Mouse (Mus musculus): ENCODE measurements around the gene Nfkbib.

The Nfkbib gene

GRCm38 (mm10) chr7:28720753-28721537 is 46.4 kb downstream of the Nfkbib start:
- no peak for DNase-seq (ENCODE audit: extremely low read depth, low read depth)

DNA sequence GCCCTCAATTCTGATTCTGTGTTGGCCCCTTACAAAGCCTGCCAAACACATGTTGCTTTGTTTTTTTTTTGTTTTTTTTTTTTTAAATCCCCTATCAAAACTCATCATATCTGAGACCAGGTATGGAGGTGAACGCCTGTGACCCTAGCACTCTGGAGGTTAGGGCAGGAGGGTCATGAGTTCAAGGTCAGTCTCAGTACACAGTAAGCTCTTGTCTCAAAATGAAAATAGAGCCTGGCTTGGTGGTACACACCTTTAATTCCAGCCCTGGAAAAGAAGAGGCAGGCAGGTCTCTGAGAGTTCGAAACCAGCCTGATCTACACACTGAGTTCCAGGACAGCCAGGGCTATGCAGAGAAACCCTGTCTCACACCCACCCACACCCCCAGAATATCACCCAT is 47.7 kb downstream of the Nfkbib start:
- no peak for DNase-seq (ENCODE audit: extremely low read depth, low read depth)

DNA sequence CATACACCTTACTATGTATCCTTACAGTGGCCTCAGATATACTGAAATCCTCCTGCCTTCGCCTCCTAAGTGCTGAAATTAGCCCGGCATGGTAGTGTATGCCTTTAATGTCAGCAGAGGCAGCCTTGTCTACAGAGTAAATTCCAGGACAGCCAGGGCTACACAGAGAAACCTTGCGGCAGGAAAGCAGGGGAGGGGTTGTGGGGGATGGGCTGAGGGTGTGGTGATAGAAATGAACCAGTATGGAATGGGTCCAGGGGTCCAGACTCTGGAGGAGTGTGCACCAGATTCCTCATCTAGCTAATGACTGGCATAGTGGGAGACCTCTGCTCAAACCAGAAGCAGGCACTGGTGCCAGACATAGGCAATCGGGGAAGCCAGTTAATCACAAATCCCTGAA is 48.2 kb downstream of the Nfkbib start:
- DNase-seq (ENCODE audit: extremely low read depth, low read depth): no peak

DNA sequence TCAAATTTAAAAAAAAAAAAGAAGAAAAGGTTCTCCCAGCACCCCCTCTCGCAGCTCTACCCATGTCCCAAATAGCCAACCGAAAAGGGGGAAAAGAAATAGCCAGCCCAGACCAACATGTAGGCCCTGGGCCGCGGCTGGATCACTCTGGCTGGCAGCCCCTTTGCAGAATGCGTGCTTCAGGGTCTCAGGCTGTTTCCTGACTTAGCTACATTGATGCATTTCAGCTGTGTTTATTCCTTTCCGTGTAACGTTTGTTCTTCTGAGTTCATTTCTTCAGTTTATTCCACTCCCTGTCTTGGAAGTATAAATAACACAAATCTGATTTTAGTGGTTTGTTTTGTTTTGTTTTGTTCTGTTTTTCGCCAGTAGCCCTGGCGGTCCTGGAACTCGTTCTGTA is 49.6 kb downstream of the Nfkbib start:
- no peak for DNase-seq (ENCODE audit: extremely low read depth, low read depth)

- no peak for DNase-seq (ENCODE audit: extremely low read depth, low read depth)
Measured at GRCm38 (mm10) chr7:28716590-28717281, 50.6 kb downstream of the Nfkbib start, which contains the start of gene Fbxo17. TSS of gene Fbxo17 (plus strand) at chr7:28716804.

DNA sequence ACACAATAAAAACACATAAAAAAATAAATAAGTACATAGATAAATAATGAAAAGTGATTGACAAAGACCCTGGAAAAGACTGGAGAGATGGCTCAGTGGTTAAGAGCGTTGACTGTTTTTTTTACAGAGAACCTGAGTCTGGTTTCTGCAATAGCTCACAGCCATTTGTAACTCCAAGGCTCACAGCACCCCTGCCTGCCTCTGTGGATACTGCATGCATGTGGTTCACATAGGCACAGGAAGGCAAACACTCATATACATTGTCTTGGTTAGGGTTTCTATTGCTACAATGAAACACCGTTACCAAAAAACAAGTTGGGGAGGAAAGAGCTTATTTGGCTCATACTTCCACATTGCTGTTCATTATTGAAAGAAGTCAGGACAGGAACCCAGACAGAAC is 51.7 kb downstream of the Nfkbib start:
- DNase-seq (ENCODE audit: extremely low read depth, low read depth): no peak

GRCm38 (mm10) chr7:28714667-28715066 is 52.6 kb downstream of the Nfkbib start:
- DNase-seq (ENCODE audit: extremely low read depth, low read depth): no peak

DNA sequence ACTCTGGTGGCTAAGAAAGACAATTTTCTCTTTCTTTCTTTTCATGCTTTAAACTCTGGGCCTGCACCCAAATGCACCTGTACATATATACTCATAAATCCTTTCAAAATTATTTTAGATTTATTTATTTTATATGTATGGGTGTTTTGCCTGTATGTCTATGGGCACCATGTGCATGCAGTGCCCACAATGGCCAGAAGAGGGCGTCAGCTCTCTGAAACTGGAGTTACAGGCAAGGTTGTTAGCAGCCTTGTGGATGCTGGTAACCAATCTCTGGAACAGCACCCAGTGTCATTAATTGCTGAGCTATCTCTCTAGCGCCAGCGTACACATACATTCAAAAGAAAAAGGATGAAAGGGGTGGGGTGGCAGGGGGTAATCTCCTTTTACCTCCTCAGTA is 56.4 kb downstream of the Nfkbib start:
- DNase-seq (ENCODE audit: extremely low read depth, low read depth): no peak

DNA sequence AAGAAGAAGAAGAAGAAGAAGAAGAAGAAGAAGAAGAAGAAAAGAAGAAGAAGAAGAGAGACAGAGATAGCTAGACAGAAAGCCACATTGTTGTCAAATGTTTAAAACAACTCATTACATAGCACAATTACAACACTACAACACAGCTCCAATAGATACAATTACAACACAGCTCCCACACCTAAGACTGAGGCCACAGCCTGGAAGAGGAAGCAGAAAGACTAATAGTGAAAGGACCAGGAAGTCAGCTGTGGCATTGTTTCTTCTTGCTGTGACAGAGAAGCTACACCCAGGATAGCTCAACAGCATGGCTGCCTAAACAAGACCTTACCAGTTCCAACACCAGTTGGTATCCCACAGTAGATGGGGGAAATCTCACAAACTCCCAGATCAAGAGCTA is 57.9 kb downstream of the Nfkbib start:
- DNase-seq (ENCODE audit: extremely low read depth, low read depth): no peak

Measured in MEL-GATA-1-ER (cell line).